Mouse (Mus musculus): ENCODE measurements around the gene Trex1. TPM values are rescaled to one million over a fixed set of nuclear protein-coding genes. Genes with fewer than 3 reads are reported as not detected.

The Trex1 gene
- polyA plus RNA-seq, 1 experiment: 83.7 TPM

GRCm38 (mm10) chr9:109098969-109099368 is 39.4 kb upstream of the Trex1 start:
- WGBS: 39% methylated on average over 6 of the region's 6 CpGs
- peak; percentile 68 for DNase-seq
- no peak overlapping the region for H3K4me3 ChIP-seq (replicated peaks; ENCODE audit: extremely low read depth, low read depth, low read length)
- TF ChIP-seq CTCF (IDR thresholded peaks at IDR 0.05; ENCODE audit: insufficient read depth, low read length): no peak
- TF ChIP-seq POLR2A (IDR thresholded peaks at IDR 0.05; ENCODE audit: borderline replicate concordance, extremely low read depth, low read depth, low read length): no peak
- peaks cover 4% of the 10 kb centered on the region; the same call in 1 of the 2 replicates for H3K4me1 ChIP-seq (ENCODE audit: control insufficient read depth, insufficient read depth, low read length)

- WGBS: 72% methylated on average over 8 of the region's 8 CpGs
- TF ChIP-seq CTCF (IDR thresholded peaks at IDR 0.05; ENCODE audit: insufficient read depth, low read length): no peak
- no peak for TF ChIP-seq POLR2A (IDR thresholded peaks at IDR 0.05; ENCODE audit: borderline replicate concordance, extremely low read depth, low read depth, low read length)
- Histone ChIP-seq H3K4me3 (replicated peaks; ENCODE audit: extremely low read depth, low read depth, low read length) (no peak overlapping the region), H3K4me1 (ENCODE audit: control insufficient read depth, insufficient read depth, low read length) (peaks cover 4% of the 10 kb centered on the region; the same call in 1 of the 2 replicates)
- DNase-seq: no peak
Measured at GRCm38 (mm10) chr9:109098366-109098765, 38.8 kb upstream of the Trex1 start.

GRCm38 (mm10) chr9:109097831-109098230 is 38.3 kb upstream of the Trex1 start:
- H3K4me1 ChIP-seq (ENCODE audit: control insufficient read depth, insufficient read depth, low read length): peaks cover 4% of the 10 kb centered on the region; the same call in 1 of the 2 replicates
- 49% methylated on average over 5 of the region's 5 CpGs for WGBS
- no peak for DNase-seq
- no peak overlapping the region for H3K4me3 ChIP-seq (replicated peaks; ENCODE audit: extremely low read depth, low read depth, low read length)
- TF ChIP-seq POLR2A (IDR thresholded peaks at IDR 0.05; ENCODE audit: borderline replicate concordance, extremely low read depth, low read depth, low read length) (no peak), CTCF (IDR thresholded peaks at IDR 0.05; ENCODE audit: insufficient read depth, low read length) (no peak)

- WGBS: 53% methylated on average over 6 of the region's 6 CpGs
- Histone ChIP-seq H3K4me1 (ENCODE audit: control insufficient read depth, insufficient read depth, low read length) (peaks cover 4% of the 10 kb centered on the region; the same call in 1 of the 2 replicates), H3K4me3 (replicated peaks; ENCODE audit: extremely low read depth, low read depth, low read length) (no peak overlapping the region)
- TF ChIP-seq POLR2A (IDR thresholded peaks at IDR 0.05; ENCODE audit: borderline replicate concordance, extremely low read depth, low read depth, low read length) (no peak), CTCF (IDR thresholded peaks at IDR 0.05; ENCODE audit: insufficient read depth, low read length) (no peak)
- DNase-seq: peak; percentile 50
Measured at GRCm38 (mm10) chr9:109097291-109097690, 37.8 kb upstream of the Trex1 start.

- 42% methylated on average over 6 of the region's 6 CpGs for WGBS
- Histone ChIP-seq H3K4me3 (replicated peaks; ENCODE audit: extremely low read depth, low read depth, low read length) (peak overlapping the region; percentile 11), H3K4me1 (ENCODE audit: control insufficient read depth, insufficient read depth, low read length) (peaks cover 4% of the 10 kb centered on the region; the same call in 1 of the 2 replicates)
- no peak for DNase-seq
- TF ChIP-seq CTCF (IDR thresholded peaks at IDR 0.05; ENCODE audit: insufficient read depth, low read length) (no peak), POLR2A (IDR thresholded peaks at IDR 0.05; ENCODE audit: borderline replicate concordance, extremely low read depth, low read depth, low read length) (0 out of 2 replicates have a peak, but pooled peaks have one; percentile 20)
Measured at GRCm38 (mm10) chr9:109096856-109097255, 37.3 kb upstream of the Trex1 start.

- Histone ChIP-seq H3K4me1 (ENCODE audit: control insufficient read depth, insufficient read depth, low read length) (peaks cover 4% of the 10 kb centered on the region; the same call in 1 of the 2 replicates), H3K4me3 (replicated peaks; ENCODE audit: extremely low read depth, low read depth, low read length) (peak overlapping the region; percentile 89)
- no peak for TF ChIP-seq POLR2A (IDR thresholded peaks at IDR 0.05; ENCODE audit: borderline replicate concordance, extremely low read depth, low read depth, low read length)
- WGBS: 40% methylated on average over 9 of the region's 9 CpGs
- DNase-seq: no peak
Measured at GRCm38 (mm10) chr9:109096251-109096661, 36.7 kb upstream of the Trex1 start.

- H3K4me1 ChIP-seq (ENCODE audit: control insufficient read depth, insufficient read depth, low read length): peaks cover 2% of the 10 kb centered on the region
- DNase-seq: peak; percentile 68
- TF ChIP-seq CTCF (IDR thresholded peaks at IDR 0.05; ENCODE audit: insufficient read depth, low read length) (no peak), POLR2A (IDR thresholded peaks at IDR 0.05; ENCODE audit: borderline replicate concordance, extremely low read depth, low read depth, low read length) (peak; percentile 65; the same call in 1 of the 2 replicates)
- 1% methylated on average over 100 of the region's 102 CpGs for WGBS
- H3K4me3 ChIP-seq (replicated peaks; ENCODE audit: extremely low read depth, low read depth, low read length): peak within 1 kb of the TSS; percentile 89
Measured at GRCm38 (mm10) chr9:109095137-109095982, 35.8 kb upstream of the Trex1 start, which contains the start of gene Plxnb1. TSS of gene Plxnb1 (plus strand) at chr9:109095389.

GRCm38 (mm10) chr9:109094553-109095136 is 35.1 kb upstream of the Trex1 start:
- peak overlapping the region; percentile 74 for H3K4me3 ChIP-seq (replicated peaks; ENCODE audit: extremely low read depth, low read depth, low read length)
- H3K4me1 ChIP-seq (ENCODE audit: control insufficient read depth, insufficient read depth, low read length): peaks cover 2% of the 10 kb centered on the region
- DNase-seq: peak; percentile 71
- WGBS: 5% methylated on average over 21 of the region's 21 CpGs
- TF ChIP-seq CTCF (IDR thresholded peaks at IDR 0.05; ENCODE audit: insufficient read depth, low read length) (no peak), POLR2A (IDR thresholded peaks at IDR 0.05; ENCODE audit: borderline replicate concordance, extremely low read depth, low read depth, low read length) (peak; percentile 34; the same call in 1 of the 2 replicates)

GRCm38 (mm10) chr9:109093786-109094552 is 34.4 kb upstream of the Trex1 start:
- TF ChIP-seq CTCF (IDR thresholded peaks at IDR 0.05; ENCODE audit: insufficient read depth, low read length): no peak
- no peak for TF ChIP-seq POLR2A (IDR thresholded peaks at IDR 0.05; ENCODE audit: borderline replicate concordance, extremely low read depth, low read depth, low read length)
- H3K4me3 ChIP-seq (replicated peaks; ENCODE audit: extremely low read depth, low read depth, low read length): no peak overlapping the region
- peaks cover 2% of the 10 kb centered on the region for H3K4me1 ChIP-seq (ENCODE audit: control insufficient read depth, insufficient read depth, low read length)
- WGBS: 19% methylated on average over 11 of the region's 11 CpGs
- DNase-seq: peak; percentile 62
